ENCODE assay signal across 21 mouse cellular contexts in genomic region chr15:28064733-28065088, GRCm38 (mm10). TPM values are rescaled to one million over a fixed set of nuclear protein-coding genes. Genes with fewer than 3 reads are reported as not detected.
DNase-seq lines count a peak whose midpoint lies in the region; ATAC-seq and TF ChIP-seq lines count a peak whose summit lies in the region.
"Had no signal": no experiment of that assay in that cellular context is flagged by ENCODE, and none has a peak within 500 bp of the region (broad histone marks: within the 10 kb centered on the region; RNA-seq: fewer than 3 reads in every experiment).

No protein-coding gene starts in this region.

- no peak overlapping the region for H3K9ac ChIP-seq in kidney, embryonic 15.5 days
- H3K9ac ChIP-seq in kidney, postnatal 0 days (ENCODE audit: low read depth, low read length), result no peak overlapping the region
- H3K9ac ChIP-seq: embryonic facial prominence, embryonic 13.5 days; embryonic facial prominence, embryonic 15.5 days; forebrain, embryonic 12.5 days had no signal

- peaks cover 7% of the 10 kb centered on the region; the same call in 1 of the 2 replicates for H3K4me1 ChIP-seq in kidney, embryonic 15.5 days
- no peaks in the 10 kb centered on the region for H3K4me1 ChIP-seq in kidney, postnatal 0 days (replicated peaks; ENCODE audit: insufficient read depth, low read length)
- H3K4me1 ChIP-seq: embryonic facial prominence, embryonic 13.5 days; embryonic facial prominence, embryonic 15.5 days had no signal

- no peak for TF ChIP-seq CTCF in kidney, postnatal 0 days (IDR thresholded peaks at IDR 0.05; ENCODE audit: low read depth)

- H3K4me2 ChIP-seq in kidney, embryonic 15.5 days, result no peak overlapping the region
- no peak overlapping the region for H3K4me2 ChIP-seq in kidney, postnatal 0 days (ENCODE audit: low read length)
- H3K4me2 ChIP-seq: embryonic facial prominence, embryonic 13.5 days; embryonic facial prominence, embryonic 15.5 days; forebrain, embryonic 12.5 days had no signal

- no peaks in the 10 kb centered on the region for H3K9me3 ChIP-seq in kidney, embryonic 15.5 days (replicated peaks)
- H3K9me3 ChIP-seq in kidney, postnatal 0 days (replicated peaks; ENCODE audit: low read length), result no peaks in the 10 kb centered on the region
- H3K9me3 ChIP-seq: embryonic facial prominence, embryonic 13.5 days; embryonic facial prominence, embryonic 15.5 days; forebrain, embryonic 10.5 days; forebrain, embryonic 12.5 days had no signal

- no peak overlapping the region for H3K4me3 ChIP-seq in kidney, embryonic 15.5 days (replicated peaks)
- no peak overlapping the region for H3K4me3 ChIP-seq in kidney, postnatal 0 days (replicated peaks; ENCODE audit: low read depth, low read length)
- H3K4me3 ChIP-seq: embryonic facial prominence, embryonic 13.5 days; embryonic facial prominence, embryonic 15.5 days; erythroblast, embryonic 14.5 days; forebrain, embryonic 10.5 days; forebrain, embryonic 12.5 days had no signal

- ATAC-seq in kidney, embryonic 15.5 days (replicated peaks; ENCODE audit: low FRiP score), result no peak
- 0 out of 2 replicates have a peak, but pooled peaks have one; percentile 59 for ATAC-seq in kidney, postnatal 0 days (replicated peaks; ENCODE audit: low FRiP score, low read depth)
- ATAC-seq: forebrain, embryonic 14.5 days; forebrain, embryonic 16.5 days had no signal

- H3K27me3 ChIP-seq in kidney, embryonic 15.5 days, result no peaks in the 10 kb centered on the region
- H3K27me3 ChIP-seq in kidney, postnatal 0 days (ENCODE audit: insufficient read depth, low read length), result no peaks in the 10 kb centered on the region
- H3K27me3 ChIP-seq: embryonic facial prominence, embryonic 13.5 days; embryonic facial prominence, embryonic 15.5 days; forebrain, embryonic 12.5 days had no signal

- 29% methylated on average over 1 of the region's 1 CpGs for WGBS in kidney, embryonic 15.5 days
- 7% methylated on average over 1 of the region's 1 CpGs for WGBS in kidney, postnatal 0 days

- DNase-seq in kidney, adult 9 months, result peak; percentile 52
- DNase-seq in kidney, postnatal 0 days (ENCODE audit: low spot score), result peak; percentile 18
- DNase-seq in kidney, postnatal 36 days, result no peak
- DNase-seq: adrenal gland, adult 2 months; adrenal gland, postnatal 10 days; adrenal gland, postnatal 25 days; cerebellum, adult 11 months; cerebellum, adult 18-20 months; cerebellum, adult 8-10 months; cerebellum, adult 9-11 months; cerebellum, postnatal 14 days; cerebellum, postnatal 36 days; embryo, embryonic 11 days had no signal

- H3K27ac ChIP-seq in kidney, embryonic 15.5 days, result no peak overlapping the region
- H3K27ac ChIP-seq in kidney, postnatal 0 days, result no peak overlapping the region
- H3K27ac ChIP-seq: embryonic facial prominence, embryonic 13.5 days; embryonic facial prominence, embryonic 15.5 days; forebrain, embryonic 10.5 days; forebrain, embryonic 12.5 days had no signal

- no peaks in the 10 kb centered on the region for H3K36me3 ChIP-seq in kidney, embryonic 15.5 days
- H3K36me3 ChIP-seq in kidney, postnatal 0 days (ENCODE audit: insufficient read depth, low read length), result no peaks in the 10 kb centered on the region
- H3K36me3 ChIP-seq: embryonic facial prominence, embryonic 13.5 days; embryonic facial prominence, embryonic 15.5 days; forebrain, embryonic 10.5 days; forebrain, embryonic 12.5 days had no signal

RNA-seq across cellular contexts. Expression of gene Trio, which starts 39.1 kb away (rescaled TPM):
- 27.3 and 28.8 TPM in 2 replicates for polyA plus RNA-seq in kidney, embryonic 15.5 days (2015; fragmentation: Nextera tagmentation; extraction: Ambion mirVana)
- 17.4 and 19.9 TPM in 2 replicates for polyA plus RNA-seq in kidney, postnatal 0 days (2015; fragmentation: Nextera tagmentation; extraction: Ambion mirVana)

Comparison
In these comparisons a context has a peak if more than half of its experiments do, and no peak if none do; other contexts are left out.
1. DNase-seq: peak in kidney, adult 9 months (single experiment) and kidney, postnatal 0 days (single experiment); none in kidney, postnatal 36 days (0 of 2).